Mouse (Mus musculus) frontal cortex, adult 2 months (tissue): ENCODE measurements around the gene Atp6v0a2. TPM values are rescaled to one million over a fixed set of nuclear protein-coding genes. Genes with fewer than 3 reads are reported as not detected.

Source experiments
- DNase-seq, 2 experiments: peaks; one replicate each; pipeline ENCODE4 v3.0.0; 2022; ENCODE audit warnings: low spot score in 1 of 2; ENCODE audit errors: extremely low spot score in 1 of 2
- polyA plus RNA-seq: library from polyadenylated mRNA; depleted of rRNA; stranded (reverse); fragments of >200 nt; gene quantifications from 2 replicates; pipeline ENCODE4 v1.2.3, GENCODE M21; 2012

Atp6v0a2 gene
- polyA plus RNA-seq, 1 experiment = 44.4 TPM

DNA sequence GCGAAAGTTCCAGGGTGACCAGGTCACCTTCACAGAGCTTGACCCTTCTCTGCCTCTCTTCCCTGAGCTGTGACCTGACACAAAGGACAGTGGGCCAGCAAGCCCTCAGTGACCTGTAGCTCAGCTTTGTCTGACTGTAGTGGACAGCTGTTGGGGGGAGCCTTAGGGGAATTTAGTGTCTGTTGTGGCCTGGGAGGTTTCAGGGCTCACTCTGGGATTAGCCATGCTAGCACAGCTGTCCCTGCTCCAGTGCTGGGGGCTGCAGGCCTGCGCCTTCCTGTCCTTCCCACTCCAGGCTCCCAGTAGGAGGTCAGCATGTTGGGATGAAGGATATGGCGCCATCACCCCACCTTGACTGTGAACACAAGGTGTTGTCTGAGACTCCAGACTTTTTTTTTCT, 7.8 kb downstream of the Atp6v0a2 start:
- DNase-seq = no peak

DNA sequence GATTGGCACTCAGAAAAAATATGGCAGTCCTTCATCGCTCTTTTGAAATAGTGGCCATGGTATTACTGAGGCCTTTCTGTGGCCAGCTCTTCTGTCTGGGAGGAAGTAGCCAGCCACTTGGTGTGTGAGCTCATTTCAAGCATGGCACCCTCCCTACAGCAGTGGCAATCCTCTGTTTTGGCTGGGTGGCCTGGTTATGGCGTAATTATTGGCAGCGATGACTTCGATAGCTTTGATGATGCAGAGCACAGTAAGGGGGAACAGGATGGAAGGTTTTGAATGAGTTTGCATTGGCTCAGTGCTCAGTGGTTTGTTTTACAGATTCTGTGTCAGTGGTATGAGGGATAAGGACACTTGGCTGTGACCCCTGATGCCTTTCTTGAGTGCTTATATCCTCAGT, 8.3 kb downstream of the Atp6v0a2 start:
- no peak for DNase-seq

- peak in 1 of 2 experiments; percentile 54 for DNase-seq
Measured at GRCm38 (mm10) chr5:124637300-124637699, 8.9 kb downstream of the Atp6v0a2 start.

DNA sequence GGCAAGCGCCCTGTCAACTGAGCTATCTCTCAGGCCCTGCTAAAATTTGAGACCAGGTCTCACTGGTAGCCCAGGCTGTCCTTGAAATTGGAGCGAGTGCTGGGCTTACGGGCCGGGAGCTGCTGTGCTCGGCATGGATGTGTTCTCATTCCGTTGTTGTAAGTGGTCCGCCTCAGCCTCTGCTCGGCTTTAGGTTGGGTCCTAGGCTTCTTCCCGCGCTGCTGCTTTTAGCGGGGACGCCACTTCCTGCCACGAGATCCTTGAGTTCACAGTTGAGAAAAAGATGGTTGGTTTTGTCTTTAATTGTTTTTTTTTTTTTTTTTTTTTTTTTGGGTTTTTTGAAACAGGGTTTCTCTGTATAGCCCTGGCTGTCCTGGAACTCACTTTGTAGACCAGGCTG, 9.5 kb downstream of the Atp6v0a2 start:
- DNase-seq = no peak

GRCm38 (mm10) chr5:124713741-124714140, 85.4 kb downstream of the Atp6v0a2 start:
- DNase-seq = no peak

DNA sequence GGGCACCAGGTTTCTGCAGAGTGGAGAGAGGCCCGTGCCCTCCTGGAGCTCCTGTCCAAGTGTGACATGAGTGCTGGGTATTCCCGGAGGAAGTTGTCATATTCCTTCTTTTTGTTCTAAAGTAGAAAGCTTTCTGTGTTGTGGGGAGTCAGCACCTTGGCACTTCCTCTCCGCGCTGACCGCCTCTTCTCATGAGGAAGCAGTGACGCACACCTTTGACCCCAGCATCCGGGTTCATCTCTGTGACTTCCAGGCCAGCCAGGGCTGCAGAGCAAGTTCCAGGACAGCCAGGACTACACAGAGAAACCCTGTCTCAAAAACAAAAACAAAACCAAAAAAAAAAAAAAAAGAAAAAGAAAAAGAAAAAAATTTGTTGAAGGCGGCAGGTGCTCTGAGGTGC, 86.8 kb downstream of the Atp6v0a2 start:
- DNase-seq = no peak

DNA sequence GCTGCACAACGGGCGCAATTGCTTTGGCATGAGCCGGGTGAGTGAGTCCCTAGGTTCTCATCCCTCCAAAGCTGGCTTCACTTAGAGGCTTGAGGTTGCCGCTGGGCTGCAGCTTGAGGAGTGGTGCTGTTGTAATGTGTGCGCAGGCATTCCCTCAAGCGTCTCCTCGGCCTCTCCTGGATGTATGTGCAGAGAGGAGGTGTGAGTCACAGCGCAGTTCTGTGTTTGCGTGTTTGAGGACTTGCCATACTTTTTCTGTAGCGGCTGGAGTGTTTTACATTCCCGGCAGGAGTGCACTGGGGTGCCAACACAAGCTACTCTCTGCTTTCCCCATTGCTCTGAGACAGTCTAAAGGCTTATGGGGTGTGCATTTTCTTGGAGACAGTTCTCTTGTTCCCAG, 89.6 kb downstream of the Atp6v0a2 start:
- peak in 1 of 2 experiments; percentile 26 for DNase-seq

DNA sequence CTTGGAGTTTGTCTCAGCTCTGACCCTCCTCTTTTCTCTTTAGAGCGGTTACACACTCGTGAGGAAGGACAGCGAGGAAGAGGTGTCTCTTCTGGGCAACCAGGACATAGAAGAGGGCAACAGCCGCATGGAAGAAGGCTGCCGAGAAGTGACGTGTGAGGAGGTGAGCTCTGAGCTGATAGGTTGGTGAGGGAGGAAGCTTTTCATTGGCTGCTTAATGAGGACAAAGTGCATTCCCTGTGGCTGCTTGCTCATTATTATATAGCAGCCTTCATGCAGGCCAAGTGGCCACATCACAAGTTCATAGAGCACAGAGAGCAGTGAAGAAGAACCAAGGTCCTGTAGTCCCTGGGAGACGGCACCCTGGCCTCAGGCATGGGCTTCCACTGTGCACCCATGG, 90.0 kb downstream of the Atp6v0a2 start:
- no peak for DNase-seq

DNA sequence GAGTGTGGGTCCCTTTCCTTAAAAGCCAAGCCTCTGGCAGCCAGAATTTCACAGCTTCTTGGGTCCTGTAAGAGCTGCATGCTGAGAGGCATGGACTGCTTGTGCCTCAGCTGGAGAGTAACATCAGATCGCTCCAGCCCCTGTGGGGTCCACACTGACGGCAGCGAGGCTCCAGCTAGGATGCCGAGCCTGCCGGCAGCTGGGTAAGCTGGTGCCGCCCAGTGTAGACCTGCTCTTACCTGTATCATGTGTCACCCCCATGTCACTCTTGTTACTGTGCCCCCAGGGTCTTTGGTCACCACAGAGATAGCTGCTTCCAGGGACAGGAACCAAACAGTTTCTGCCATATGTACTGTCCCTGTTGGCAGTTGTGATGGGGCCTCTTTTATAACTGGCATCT, 94.7 kb downstream of the Atp6v0a2 start:
- no peak for DNase-seq

DNA sequence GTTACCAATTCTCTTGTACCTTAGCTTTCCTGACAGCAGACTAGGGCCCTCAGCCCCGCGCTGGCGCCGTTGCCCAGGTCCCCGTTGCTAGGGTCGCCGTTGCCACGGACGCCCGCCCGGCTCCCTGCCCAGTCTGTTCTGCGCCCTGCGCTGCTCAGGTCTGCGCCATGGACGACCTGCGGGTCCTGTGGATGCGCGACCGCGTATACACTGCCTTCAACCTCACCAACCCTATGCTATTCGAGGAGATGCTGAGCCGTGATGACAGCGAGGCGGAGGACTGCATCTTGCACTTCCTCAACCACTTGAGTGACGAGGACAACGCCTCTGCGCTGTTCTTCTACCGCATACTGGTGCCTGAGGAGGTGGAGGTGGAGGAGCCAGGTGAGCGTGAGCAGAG, 96.6 kb downstream of the Atp6v0a2 start, which contains the start of gene Dnah10:
Dnah10 (plus strand) TSS at position 89 of the 400 bp plus-strand sequence.
- peak; percentile 26 to 62 for DNase-seq

- DNase-seq = no peak
Measured at GRCm38 (mm10) chr5:124729662-124730206, 101.4 kb downstream of the Atp6v0a2 start.

GRCm38 (mm10) chr5:124733961-124734360, 105.6 kb downstream of the Atp6v0a2 start:
- DNase-seq = no peak

DNA sequence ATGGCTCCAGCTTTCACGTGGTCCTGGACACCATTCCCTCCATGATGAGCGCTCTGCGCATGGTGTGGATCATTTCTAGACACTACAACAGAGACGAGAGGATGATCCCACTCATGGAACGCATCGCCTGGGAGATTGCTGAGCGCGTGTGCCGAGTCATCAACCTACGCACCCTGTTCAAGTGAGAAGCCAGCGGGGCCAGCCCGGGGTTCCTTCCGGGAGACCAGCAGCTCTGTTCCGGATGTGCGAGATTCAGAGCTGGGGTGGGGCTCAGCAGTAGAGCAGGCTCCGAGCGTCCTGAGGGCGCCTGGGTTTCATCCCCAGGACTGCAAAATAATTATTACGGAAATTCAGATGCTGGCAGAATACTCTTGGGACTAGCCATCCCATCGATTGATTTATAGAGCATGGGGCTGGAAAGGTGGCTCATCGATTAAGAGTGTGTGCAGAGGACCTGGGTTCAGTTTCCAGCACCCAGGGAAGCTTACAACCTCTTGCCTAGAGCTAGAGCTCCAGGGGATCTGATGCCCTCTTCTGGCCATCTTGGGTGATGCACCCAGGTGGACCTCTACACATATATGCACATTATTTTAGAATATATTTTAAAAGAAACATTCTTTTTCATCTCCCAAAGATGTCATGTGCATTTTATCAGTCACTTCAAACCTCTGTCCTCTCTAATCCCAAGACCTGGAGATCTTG, 113.7 kb downstream of the Atp6v0a2 start:
- DNase-seq = no peak

- no peak for DNase-seq
Measured at GRCm38 (mm10) chr5:124743841-124744240, 115.5 kb downstream of the Atp6v0a2 start.

DNA sequence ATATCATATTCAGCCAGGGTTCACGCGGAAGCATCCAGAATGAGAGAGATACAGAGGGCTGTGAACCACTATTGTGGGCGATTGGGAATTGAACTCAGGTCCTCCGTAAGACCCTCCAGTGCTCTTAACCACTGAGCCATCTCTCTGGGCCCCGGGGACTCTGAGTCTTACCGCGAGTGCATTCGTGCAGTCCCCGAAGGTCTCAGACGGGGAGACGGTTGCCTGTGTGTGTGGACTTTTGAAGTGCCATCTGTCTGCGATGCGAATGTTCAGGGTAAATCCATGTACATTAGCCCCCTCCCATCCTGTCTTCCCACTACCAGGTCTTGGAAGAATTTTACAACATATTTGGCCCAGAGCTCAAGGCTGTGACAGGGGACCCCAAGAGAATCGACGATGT, 117.8 kb downstream of the Atp6v0a2 start:
- DNase-seq = no peak

GRCm38 (mm10) chr5:124748296-124748695, 119.9 kb downstream of the Atp6v0a2 start:
- no peak for DNase-seq

DNA sequence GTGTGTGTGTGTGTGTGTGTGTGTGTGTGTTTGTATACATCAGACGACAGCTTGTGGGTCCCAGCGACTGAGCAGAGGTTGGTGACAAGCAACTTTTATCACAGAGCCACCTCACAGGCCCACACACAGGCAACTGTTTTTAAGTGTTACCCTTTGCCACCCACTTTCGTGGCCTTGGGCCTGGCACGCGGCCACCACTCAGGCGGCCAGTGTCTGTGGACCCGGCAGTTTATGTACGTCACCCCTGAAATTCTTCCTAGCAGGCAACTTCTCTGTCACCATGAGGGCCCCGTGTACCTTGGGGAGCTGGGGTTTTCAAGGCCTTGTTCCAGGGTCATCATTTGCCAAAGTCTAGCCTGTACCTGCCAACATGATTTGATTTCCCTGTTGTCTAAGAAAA, 123.3 kb downstream of the Atp6v0a2 start:
- no peak for DNase-seq

- peak in 1 of 2 experiments; percentile 16 for DNase-seq
Measured at GRCm38 (mm10) chr5:124761011-124761410, 132.6 kb downstream of the Atp6v0a2 start.

DNA sequence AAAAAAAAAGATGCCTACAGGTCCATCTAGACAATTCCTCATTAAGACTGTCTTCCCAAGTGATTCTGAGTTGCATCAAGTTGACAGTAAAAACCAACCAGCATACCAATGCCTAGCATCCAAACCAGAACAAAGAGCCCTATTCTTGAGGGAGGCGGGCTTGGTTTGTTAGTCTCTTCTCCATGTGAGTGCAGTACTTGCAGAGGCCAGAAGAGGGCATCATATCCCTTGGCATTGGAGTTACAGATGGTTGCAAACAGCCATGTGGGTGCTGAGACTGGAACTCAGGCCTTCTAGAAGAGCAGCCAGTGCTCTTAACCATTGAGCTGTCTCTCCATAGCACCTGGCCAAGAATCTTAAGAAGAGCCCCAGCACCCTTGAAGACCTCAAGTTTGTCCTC, 133.4 kb downstream of the Atp6v0a2 start:
- no peak for DNase-seq
